Mouse (Mus musculus) embryonic fibroblast, embryonic 13.5 days (primary cell): ENCODE results near the gene Tmigd3.

Experiments used
- CTCF ChIP-seq: IDR thresholded peaks from 2 replicates; pipeline ENCODE4 v1.5.1; 2011; ENCODE audit warnings: mild to moderate bottlenecking, control low read depth, low read length, moderate library complexity, borderline replicate concordance; ENCODE audit not compliant: insufficient read depth
- POLR2A ChIP-seq: IDR thresholded peaks from 2 replicates; pipeline ENCODE4 v1.6.1; 2011; ENCODE audit warnings: low read depth, mild to moderate bottlenecking, control low read depth, low read length, moderate library complexity

- TF ChIP-seq CTCF (no peak), POLR2A (no peak)
These were observed 7.2 kb downstream of the Tmigd3 start for GRCm38 (mm10) chr3:105877919-105878318.
